Mouse (Mus musculus): ENCODE measurements around the gene Spred3.

GRCm38 (mm10) chr7:29162750-29163525, 7.3 kb downstream of the Spred3 start:
- TF ChIP-seq POLR2AphosphoS5 (IDR thresholded peaks at IDR 0.05; ENCODE audit: insufficient replicate concordance, low read depth, low read length) (no peak), CTCF (IDR thresholded peaks at IDR 0.05; ENCODE audit: low read depth, low read length) (no peak), GATA2 (IDR thresholded peaks at IDR 0.05; ENCODE audit: borderline replicate concordance, low read depth, low read length) (no peak), TAL1 (conservative IDR thresholded peaks at IDR 0.05; ENCODE audit: low read depth, low read length) (no peak)

All from G1E (cell line).